Mouse (Mus musculus) adrenal gland, adult 8-10 months (tissue): ENCODE results near the gene Olfr1270. TPM values are rescaled to one million over a fixed set of nuclear protein-coding genes. Genes with fewer than 3 reads are reported as not detected.
"Not testable (repeated sequence)": the region's sequence is repeated elsewhere in the genome, so short reads cannot be mapped to it uniquely, and the experiment has no call there.

Experiments used
- DNase-seq: peaks from one replicate; pipeline ENCODE4 v3.0.0; 2022
- total RNA-seq, 4 experiments: library from RNA; stranded (reverse); gene quantifications; 2 replicates each; pipeline ENCODE4 v1.2.4; 2022

The Olfr1270 gene
- not detected for total RNA-seq

DNA sequence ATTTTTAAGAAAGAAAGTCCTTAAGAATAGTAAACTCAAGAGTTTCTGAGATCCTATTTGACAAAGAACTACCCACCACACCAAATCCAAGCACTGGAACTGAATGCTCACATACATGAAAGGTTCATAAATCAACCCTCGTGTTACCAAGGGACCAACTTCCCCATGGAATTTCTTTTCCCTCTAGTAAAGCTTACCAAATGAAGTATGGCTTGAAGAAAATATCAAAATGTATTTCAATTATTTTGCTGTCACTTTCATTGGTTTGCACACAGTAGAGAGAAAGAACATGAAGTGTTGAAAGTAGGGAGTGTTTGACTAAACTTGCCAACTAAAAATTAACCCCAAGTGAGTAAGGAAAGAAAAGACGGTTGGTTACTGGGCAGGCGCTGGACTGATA lies at the start of gene Olfr1270:
Gene Olfr1270 (minus strand): TSS at position 101 of the 400 bp plus-strand sequence.
- DNase-seq: no peak

DNA sequence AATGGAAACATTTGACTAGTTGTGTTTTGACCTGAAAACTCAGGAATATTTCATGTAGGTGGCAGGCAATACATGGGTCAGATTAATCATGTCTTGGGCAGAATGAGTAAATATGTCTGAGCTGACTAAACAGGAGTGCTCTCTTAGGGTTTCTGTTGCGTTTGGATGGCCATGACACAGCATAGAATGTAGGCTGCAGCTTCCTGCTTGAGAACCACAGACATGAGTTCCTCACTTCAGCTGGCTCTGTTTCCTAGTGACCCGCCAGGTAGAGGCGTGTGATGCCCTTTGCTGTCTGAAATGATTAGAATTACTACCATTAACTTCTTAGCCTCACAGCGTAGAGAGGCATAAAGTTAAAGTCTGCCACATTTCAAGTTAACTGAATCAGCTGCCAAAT lies 46.7 kb upstream of the Olfr1270 start:
- not testable (repeated sequence) for DNase-seq

DNA sequence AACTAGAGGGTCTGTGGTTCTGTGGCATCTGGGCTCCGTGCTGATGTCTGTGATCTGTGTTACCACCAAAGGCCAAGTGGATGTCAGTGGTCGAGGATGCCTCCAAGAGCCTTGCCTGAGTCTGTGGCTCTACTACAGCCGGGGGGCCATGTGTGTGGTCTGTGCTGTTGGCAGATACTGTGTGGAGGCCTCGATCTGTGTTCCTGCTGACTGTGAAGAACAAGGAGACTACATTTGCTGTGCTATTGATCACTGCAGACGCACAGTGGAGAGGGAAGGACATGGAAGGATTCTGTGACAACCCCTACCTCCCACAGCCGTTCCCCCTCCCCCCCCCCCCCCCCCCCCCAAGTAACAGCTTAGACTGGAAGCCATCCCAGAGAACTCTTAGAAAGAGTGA lies 42.4 kb upstream of the Olfr1270 start:
- DNase-seq: not testable (repeated sequence)

DNA sequence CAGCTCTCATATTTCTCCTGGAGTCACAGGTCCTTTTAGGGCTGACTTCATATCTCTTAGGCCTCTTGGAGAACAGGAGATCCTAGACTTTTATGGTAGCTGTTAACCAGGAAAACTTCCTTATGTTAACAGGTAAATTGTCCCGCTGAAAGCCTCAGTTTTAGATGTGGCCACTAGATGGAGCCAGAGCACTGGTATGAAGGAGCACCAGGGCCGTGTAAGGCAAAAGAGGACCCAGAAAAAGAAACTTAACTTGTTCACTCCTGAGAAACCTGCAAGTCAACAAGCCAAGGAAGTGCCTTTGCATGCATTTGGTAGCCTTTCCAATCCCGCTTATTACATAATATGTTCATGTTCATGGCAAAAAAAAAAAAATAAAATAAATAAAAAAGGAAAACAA lies 41.9 kb upstream of the Olfr1270 start:
- DNase-seq: not testable (repeated sequence)

DNA sequence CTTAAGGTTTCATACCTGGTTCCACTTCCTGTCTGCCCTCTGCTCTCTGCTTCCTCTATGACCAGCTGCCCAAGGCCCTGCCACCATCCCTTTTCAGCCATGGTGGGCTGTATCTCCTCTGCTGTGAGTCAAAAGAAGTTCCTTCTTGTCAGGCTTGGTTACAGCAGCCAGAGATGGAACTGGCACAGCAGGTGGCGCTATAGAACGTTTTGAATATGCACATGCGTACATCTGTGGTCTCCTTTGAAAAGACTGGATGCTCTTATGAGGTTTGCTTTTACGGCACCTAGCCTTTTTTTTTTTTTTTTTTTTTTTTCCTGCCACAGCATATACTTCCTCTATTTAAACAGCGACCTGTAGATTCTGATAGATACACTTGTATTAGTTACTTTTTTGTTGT lies 34.2 kb upstream of the Olfr1270 start:
- DNase-seq: not testable (repeated sequence)

DNA sequence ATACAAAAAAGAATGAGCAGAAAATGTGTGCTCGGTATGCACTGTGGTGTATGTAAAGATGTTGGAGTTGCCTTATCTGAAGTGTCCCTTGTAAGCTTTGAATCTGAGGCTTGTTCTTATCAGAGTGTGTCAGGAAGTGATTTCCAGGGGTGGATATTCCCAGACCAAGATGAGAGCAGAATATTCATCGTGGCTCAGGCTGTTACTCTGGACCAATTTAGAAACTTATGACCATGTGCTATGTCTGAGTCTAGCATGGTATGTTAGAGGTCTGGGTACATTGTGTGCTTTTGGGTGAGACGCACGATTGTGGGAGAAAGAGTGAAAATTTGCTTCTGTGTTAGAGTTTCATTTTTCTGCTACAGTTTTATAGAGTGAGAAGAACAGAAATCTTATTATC lies 33.2 kb upstream of the Olfr1270 start:
- not testable (repeated sequence) for DNase-seq

DNA sequence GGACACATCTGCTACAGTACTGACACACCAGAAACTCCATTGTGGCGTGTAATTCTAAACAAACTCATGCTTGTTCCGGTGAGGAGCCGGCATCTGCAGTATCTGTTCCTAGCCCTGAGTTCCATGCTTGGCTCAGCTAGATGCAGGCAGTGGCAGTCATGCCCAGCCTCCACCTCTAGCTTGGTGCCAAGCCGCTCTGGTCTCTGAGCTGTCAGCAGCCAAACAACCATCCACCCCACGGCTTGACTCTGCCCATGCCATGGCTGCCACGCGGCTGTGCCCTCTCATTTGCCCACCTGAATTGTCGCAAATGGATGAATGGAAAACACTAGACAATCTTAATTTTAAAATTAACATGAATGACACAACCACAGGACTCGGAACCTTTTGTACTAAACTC lies 1.0 kb upstream of the Olfr1270 start:
- DNase-seq: no peak

DNA sequence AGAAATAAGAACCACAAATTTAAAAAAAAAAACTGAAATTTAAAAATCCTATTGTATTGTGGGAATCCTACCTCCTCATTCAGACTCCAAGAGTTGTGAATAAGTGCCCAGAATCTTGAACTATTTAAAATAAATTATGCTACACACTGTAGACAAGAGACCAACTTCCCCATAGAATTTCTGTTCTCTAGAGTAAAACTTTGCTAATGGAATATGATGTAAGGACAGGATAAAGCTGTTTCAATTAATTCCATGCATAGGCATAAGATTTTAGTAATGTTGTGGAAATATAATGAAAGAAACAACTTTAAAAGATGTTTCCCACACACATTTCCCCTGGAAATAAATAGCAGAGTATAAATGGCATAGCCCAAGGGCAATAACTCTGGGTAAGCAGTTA lies 10.7 kb downstream of the Olfr1270 start, which contains the start of gene Olfr32:
Gene Olfr32 (minus strand): TSS at position 101 of the 400 bp plus-strand sequence.
- no peak for DNase-seq

DNA sequence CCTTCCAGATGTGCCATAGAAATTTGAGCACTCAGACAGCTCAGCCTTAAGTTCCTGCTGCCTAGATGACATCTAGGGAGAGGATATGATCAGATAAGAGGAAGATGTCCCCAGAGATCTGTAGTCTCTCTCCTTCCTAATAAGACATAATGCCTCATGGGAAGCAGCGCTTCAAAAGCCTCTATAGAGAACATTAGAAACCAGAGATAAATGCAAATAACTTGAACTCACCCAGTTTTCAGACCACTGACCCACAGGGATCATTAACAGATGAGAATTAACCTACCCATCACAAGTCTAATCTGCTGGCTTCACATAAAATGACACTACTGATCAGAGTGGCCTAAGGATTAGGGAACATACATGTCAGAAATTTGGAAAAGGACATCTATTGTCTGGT lies 31.6 kb downstream of the Olfr1270 start, which contains the start of gene Olfr1269:
Gene Olfr1269 (minus strand): TSS at position 101 of the 400 bp plus-strand sequence.
- DNase-seq: no peak

Other genes starting within 250 kb of the Olfr1270 start
- gene Olfr1258, start 225.8 kb downstream of the Olfr1270 start, total RNA-seq: not detected
- not detected for gene Olfr1259, start 204.4 kb downstream of the Olfr1270 start, total RNA-seq
- gene Olfr1260, start 178.8 kb downstream of the Olfr1270 start, total RNA-seq: not detected
- not detected for gene Olfr1261, start 161.9 kb downstream of the Olfr1270 start, total RNA-seq
- gene Olfr1262, start 152.9 kb downstream of the Olfr1270 start, total RNA-seq: not detected
- gene Olfr1263, start 141.0 kb downstream of the Olfr1270 start, total RNA-seq: not detected
- gene Olfr1264, start 127.5 kb downstream of the Olfr1270 start, total RNA-seq: not detected
- gene Olfr1265, start 117.8 kb downstream of the Olfr1270 start, total RNA-seq: not detected
- gene Olfr140, start 89.5 kb downstream of the Olfr1270 start, total RNA-seq: not detected
- not detected for gene Olfr1269, start 31.7 kb downstream of the Olfr1270 start, total RNA-seq
- gene Olfr32, start 10.8 kb downstream of the Olfr1270 start, total RNA-seq: not detected
- under 1 TPM in 1 of 4 experiments, not detected in 3; 0.11 TPM for gene Olfr1506, start 71.4 kb upstream of the Olfr1270 start, total RNA-seq
- gene Olfr142, start 104.5 kb upstream of the Olfr1270 start, total RNA-seq: not detected
- not detected for gene Olfr1271, start 117.9 kb upstream of the Olfr1270 start, total RNA-seq
- gene Olfr1272, start 139.8 kb upstream of the Olfr1270 start, total RNA-seq: not detected
- under 1 TPM in 1 of 4 experiments, not detected in 3; 0.15 TPM for gene Gm13769, start 169.1 kb upstream of the Olfr1270 start, total RNA-seq
- not detected for gene Olfr1274-ps, start 245.6 kb upstream of the Olfr1270 start, total RNA-seq